Mouse (Mus musculus) kidney, adult 2 months (tissue): ENCODE results near the gene Cpt2.

Source experiments
- CTCF ChIP-seq: fragments of 200-500 bp; conservative IDR thresholded peaks from 2 replicates; pipeline ENCODE4 v1.5.1; 2011; ENCODE audit warnings: low read depth, mild to moderate bottlenecking, control low read depth, low read length, moderate library complexity, mixed read lengths; ENCODE audit not compliant: insufficient read depth, insufficient read length
- POLR2A ChIP-seq: fragments of 200-500 bp; IDR thresholded peaks from one replicate; pipeline ENCODE4 v1.6.1; 2011; ENCODE audit warnings: low read depth, low read length, control low read depth

- TF ChIP-seq CTCF, result no peak
- TF ChIP-seq POLR2A, result no peak
Measured at GRCm38 (mm10) chr4:107942741-107943140, 19.3 kb upstream of the Cpt2 start.
